Mouse (Mus musculus) regulatory T cell (primary cell): ENCODE data around the gene Ccdc50.

ENCODE experiments used
- in situ Hi-C: fragments of 300-600 bp; cut with MboI, MseI; formaldehyde crosslinking; loops from one replicate; pipeline ENCODE4 v1.15.1; 2025; ENCODE audit warnings: high pct_unique_total_duplicates

Gene Ccdc50

GRCm38 (mm10) chr16:27395251-27396037, 6.8 kb downstream of the Ccdc50 start:
- in situ Hi-C loops, result no loop called here

- in situ Hi-C loops, result no loop called here
Measured at GRCm38 (mm10) chr16:27396951-27397350, 8.3 kb downstream of the Ccdc50 start.

- in situ Hi-C loops, result no loop called here
Measured at GRCm38 (mm10) chr16:27399026-27399718, 10.5 kb downstream of the Ccdc50 start.

GRCm38 (mm10) chr16:27399719-27400253, 11.1 kb downstream of the Ccdc50 start:
- in situ Hi-C loops, result loop anchor here (5.0 kb wide), 1 partner anchor 52 kb away; no protein-coding TSS in a partner anchor

- in situ Hi-C loops, result loop anchor here (5.0 kb wide), 1 partner anchor 54 kb away; no protein-coding TSS in a partner anchor
Measured at GRCm38 (mm10) chr16:27401579-27401978, 12.9 kb downstream of the Ccdc50 start.

- in situ Hi-C loops, result loop anchor here (5.0 kb wide), 1 partner anchor 57 kb away; no protein-coding TSS in a partner anchor
Measured at GRCm38 (mm10) chr16:27404107-27404506, 15.4 kb downstream of the Ccdc50 start.

- in situ Hi-C loops, result no loop called here
Measured at GRCm38 (mm10) chr16:27416937-27417584, 28.4 kb downstream of the Ccdc50 start.

- in situ Hi-C loops, result no loop called here
Measured at GRCm38 (mm10) chr16:27417632-27418031, 29.0 kb downstream of the Ccdc50 start.

- in situ Hi-C loops, result no loop called here
Measured at GRCm38 (mm10) chr16:27420982-27421381, 32.3 kb downstream of the Ccdc50 start.

GRCm38 (mm10) chr16:27435034-27435433, 46.4 kb downstream of the Ccdc50 start:
- in situ Hi-C loops, result no loop called here

GRCm38 (mm10) chr16:27443941-27444340, 55.3 kb downstream of the Ccdc50 start:
- in situ Hi-C loops, result no loop called here

- in situ Hi-C loops, result no loop called here
Measured at GRCm38 (mm10) chr16:27449360-27449759, 60.7 kb downstream of the Ccdc50 start.

- in situ Hi-C loops, result loop anchor here (25.0 kb wide), 3 partner anchors 288 to 1213 kb away; no protein-coding TSS in a partner anchor
Measured at GRCm38 (mm10) chr16:27450655-27451054, 62.0 kb downstream of the Ccdc50 start.

- in situ Hi-C loops, result loop anchor here (25.0 kb wide), 3 partner anchors 291 to 1216 kb away; no protein-coding TSS in a partner anchor
Measured at GRCm38 (mm10) chr16:27453396-27453795, 64.7 kb downstream of the Ccdc50 start.

- in situ Hi-C loops, result loop anchor here (25.0 kb wide), 3 partner anchors 292 to 1217 kb away; no protein-coding TSS in a partner anchor
Measured at GRCm38 (mm10) chr16:27453823-27454222, 65.2 kb downstream of the Ccdc50 start.

- in situ Hi-C loops, result loop anchor here (5.0 to 25.0 kb wide), 4 partner anchors 295 to 1490 kb away; no protein-coding TSS in a partner anchor
Measured at GRCm38 (mm10) chr16:27457273-27457672, 68.6 kb downstream of the Ccdc50 start.

GRCm38 (mm10) chr16:27468731-27469130, 80.1 kb downstream of the Ccdc50 start:
- in situ Hi-C loops, result loop anchor here (25.0 kb wide), 3 partner anchors 306 to 1231 kb away; no protein-coding TSS in a partner anchor

GRCm38 (mm10) chr16:27471389-27471788, 82.7 kb downstream of the Ccdc50 start:
- in situ Hi-C loops, result loop anchor here (5.0 to 25.0 kb wide), 5 partner anchors 309 to 1847 kb away; no protein-coding TSS in a partner anchor

- in situ Hi-C loops, result no loop called here
Measured at GRCm38 (mm10) chr16:27483834-27484233, 95.2 kb downstream of the Ccdc50 start.
